In the genomic region with DNA sequence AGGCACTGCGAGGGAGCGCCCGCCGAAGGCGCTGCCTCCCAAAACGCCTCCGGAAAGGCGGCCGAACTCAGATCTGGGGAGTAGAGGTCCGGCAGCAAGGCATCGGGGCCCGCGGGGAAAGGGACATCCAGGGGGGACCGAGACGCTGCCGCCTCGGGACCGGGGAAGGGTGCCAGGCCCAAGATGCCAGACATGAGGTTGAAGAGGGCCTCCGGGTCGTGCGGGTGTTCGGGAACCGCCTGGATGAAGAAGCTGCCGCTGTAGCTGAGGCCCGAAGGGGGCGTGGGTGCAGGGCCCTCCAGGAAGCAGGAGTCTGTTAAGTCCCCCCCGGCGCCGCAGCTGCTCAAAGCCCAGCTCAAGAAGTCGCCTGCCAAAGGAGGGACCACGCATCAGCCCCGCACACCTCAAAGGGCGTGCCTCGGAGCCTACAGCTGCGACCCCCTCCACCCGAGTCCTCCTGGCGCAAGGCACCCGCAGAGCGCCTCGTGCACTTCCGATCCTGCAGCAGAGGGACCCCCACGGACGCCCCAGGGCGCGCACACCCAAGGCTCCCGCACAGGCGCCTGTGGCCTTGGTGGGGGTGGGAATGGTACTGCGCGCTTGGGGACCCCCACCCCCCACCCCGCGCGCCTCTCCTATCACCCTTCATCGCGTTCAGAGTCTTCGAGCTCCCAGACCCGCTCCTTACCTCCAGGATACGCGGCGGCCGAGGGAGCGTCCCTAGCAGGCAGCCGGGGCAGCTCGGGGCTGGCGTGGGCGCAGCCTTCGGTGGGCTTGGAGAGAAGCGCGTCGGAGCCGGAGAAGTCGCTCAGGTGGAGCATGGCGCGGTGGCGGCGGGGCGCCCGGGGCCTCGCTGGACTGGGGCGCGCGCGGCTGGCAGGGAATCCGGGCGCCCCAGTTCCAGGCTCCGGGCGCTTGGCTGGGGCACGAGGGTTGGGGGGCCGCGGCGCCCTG, we compare ENCODE assay signal across 10 mouse cellular contexts. TPM values are rescaled to one million over a fixed set of nuclear protein-coding genes. Genes with fewer than 3 reads are reported as not detected.
DNase-seq lines count a peak whose midpoint lies in the region; ATAC-seq and TF ChIP-seq lines count a peak whose summit lies in the region.
"Had no signal": no experiment of that assay in that cellular context is flagged by ENCODE, and none has a peak within 500 bp of the region (broad histone marks: within the 10 kb centered on the region; RNA-seq: fewer than 3 reads in every experiment).

No protein-coding gene starts in this region.

- TF ChIP-seq EP300 in heart, postnatal 0 days (IDR thresholded peaks at IDR 0.05; ENCODE audit: low read depth): no peak

- no peak for TF ChIP-seq CTCF in heart, postnatal 0 days (IDR thresholded peaks at IDR 0.05; ENCODE audit: low read depth)
- TF ChIP-seq CTCF in midbrain, postnatal 0 days (IDR thresholded peaks at IDR 0.05): no peak

- H3K4me3 ChIP-seq in heart, postnatal 0 days (ENCODE audit: low read depth, low read length): peak overlapping the region; percentile 48
- peak overlapping the region; percentile 44 for H3K4me3 ChIP-seq in embryonic facial prominence, embryonic 12.5 days
- H3K4me3 ChIP-seq in intestine, embryonic 15.5 days (replicated peaks): peak overlapping the region; percentile 46
- H3K4me3 ChIP-seq in midbrain, postnatal 0 days (ENCODE audit: low read depth, low read length): peak overlapping the region; percentile 52

- DNase-seq in heart, postnatal 0 days (ENCODE audit: low spot score): no peak
- no peak for DNase-seq in heart, adult 11 months
- DNase-seq in R1 (ENCODE audit: low read depth, low spot score): peak; percentile 66
- DNase-seq in midbrain, postnatal 0 days (ENCODE audit: low spot score): no peak
- no peak for DNase-seq in urinary bladder, postnatal 14 days (ENCODE audit: low spot score)

- H3K9ac ChIP-seq in heart, postnatal 0 days (replicated peaks; ENCODE audit: low read depth, low read length): no peak overlapping the region
- H3K9ac ChIP-seq in embryonic facial prominence, embryonic 12.5 days: no peak overlapping the region
- 0 out of 2 replicates have a peak overlapping the region, but pooled peaks have one; percentile 5 for H3K9ac ChIP-seq in intestine, embryonic 15.5 days
- H3K9ac ChIP-seq in midbrain, postnatal 0 days (replicated peaks; ENCODE audit: low read length, poor library complexity, severe bottlenecking): peak overlapping the region; percentile 19; the same call in 1 of the 2 replicates

- H3K9me3 ChIP-seq in heart, postnatal 0 days (replicated peaks; ENCODE audit: control insufficient read depth, low read length): no peaks in the 10 kb centered on the region
- H3K9me3 ChIP-seq in embryonic facial prominence, embryonic 12.5 days: no peaks in the 10 kb centered on the region
- no peaks in the 10 kb centered on the region for H3K9me3 ChIP-seq in intestine, embryonic 15.5 days
- H3K9me3 ChIP-seq in midbrain, postnatal 0 days (ENCODE audit: low read length): no peaks in the 10 kb centered on the region

- H3K36me3 ChIP-seq in heart, postnatal 0 days (replicated peaks; ENCODE audit: control insufficient read depth, insufficient read depth, low read length): no peaks in the 10 kb centered on the region
- no peaks in the 10 kb centered on the region for H3K36me3 ChIP-seq in embryonic facial prominence, embryonic 12.5 days
- H3K36me3 ChIP-seq in intestine, embryonic 15.5 days: no peaks in the 10 kb centered on the region
- no peaks in the 10 kb centered on the region for H3K36me3 ChIP-seq in midbrain, postnatal 0 days (ENCODE audit: insufficient read depth, low read length)

- peaks cover 80% of the 10 kb centered on the region for H3K27me3 ChIP-seq in heart, postnatal 0 days (ENCODE audit: control insufficient read depth, insufficient read depth, low read length)
- H3K27me3 ChIP-seq in embryonic facial prominence, embryonic 12.5 days: peaks cover 92% of the 10 kb centered on the region
- peaks cover 82% of the 10 kb centered on the region for H3K27me3 ChIP-seq in intestine, embryonic 15.5 days (replicated peaks)
- H3K27me3 ChIP-seq in midbrain, postnatal 0 days (ENCODE audit: insufficient read depth, low read length): peaks cover 51% of the 10 kb centered on the region

- peak overlapping the region; percentile 70 for H3K4me2 ChIP-seq in heart, postnatal 0 days (ENCODE audit: low read depth, low read length)
- peak overlapping the region; percentile 76 for H3K4me2 ChIP-seq in embryonic facial prominence, embryonic 12.5 days (replicated peaks)
- peak overlapping the region; percentile 93 for H3K4me2 ChIP-seq in intestine, embryonic 15.5 days (replicated peaks)
- peak overlapping the region; percentile 87 for H3K4me2 ChIP-seq in midbrain, postnatal 0 days (ENCODE audit: low read depth, low read length, poor library complexity, severe bottlenecking)

- under 1% methylated on average over 64 of the region's 90 CpGs for WGBS in heart, postnatal 0 days
- WGBS in embryonic facial prominence, embryonic 12.5 days: under 1% methylated on average over 90 of the region's 90 CpGs
- 2% methylated on average over 77 of the region's 90 CpGs for WGBS in intestine, embryonic 15.5 days
- under 1% methylated on average over 71 of the region's 90 CpGs for WGBS in midbrain, postnatal 0 days

- no peak overlapping the region for H3K27ac ChIP-seq in heart, postnatal 0 days (ENCODE audit: low read depth)
- no peak overlapping the region for H3K27ac ChIP-seq in embryonic facial prominence, embryonic 12.5 days
- H3K27ac ChIP-seq in intestine, embryonic 15.5 days: no peak overlapping the region
- H3K27ac ChIP-seq in midbrain, postnatal 0 days (ENCODE audit: low read depth, low read length): no peak overlapping the region

- no peak for ATAC-seq in heart, postnatal 0 days (ENCODE audit: insufficient read depth, low read depth)
- ATAC-seq in embryonic facial prominence, embryonic 12.5 days (ENCODE audit: insufficient number of reproducible peaks, insufficient read depth, low FRiP score, low TSS enrichment): no peak
- peak; percentile 12; the same call in 1 of the 2 replicates for ATAC-seq in intestine, embryonic 15.5 days
- ATAC-seq in midbrain, postnatal 0 days (ENCODE audit: low FRiP score): peak; percentile 1; the same call in 1 of the 2 replicates
- no peak; the same call in 1 of the 2 replicates for ATAC-seq in erythroblast, adult 5-6 weeks (replicated peaks; ENCODE audit: low FRiP score, poor library complexity, severe bottlenecking)
- ATAC-seq: Patski had no signal

- peaks cover 8% of the 10 kb centered on the region for H3K4me1 ChIP-seq in heart, postnatal 0 days (ENCODE audit: control insufficient read depth, insufficient read depth)
- peaks cover 29% of the 10 kb centered on the region for H3K4me1 ChIP-seq in embryonic facial prominence, embryonic 12.5 days
- peaks cover 24% of the 10 kb centered on the region for H3K4me1 ChIP-seq in intestine, embryonic 15.5 days (replicated peaks)
- peaks cover 6% of the 10 kb centered on the region for H3K4me1 ChIP-seq in midbrain, postnatal 0 days (ENCODE audit: insufficient read depth, low read length)

RNA-seq across cellular contexts. Expression of gene Egr4, which starts 0.5 kb away (rescaled TPM):
- not detected in 2 replicates for total RNA-seq in heart, postnatal 0 days (2014; rRNA removed; ENCODE audit: low replicate concordance)
- polyA plus RNA-seq in heart, postnatal 0 days (2015; fragmentation: Nextera tagmentation; extraction: Ambion mirVana): not detected in 2 replicates
- polyA plus RNA-seq in embryonic facial prominence, embryonic 12.5 days (2016; fragmentation: Nextera tagmentation; extraction: Ambion mirVana): not detected in 2 replicates
- not detected in 2 replicates for polyA plus RNA-seq in intestine, embryonic 15.5 days (2015; fragmentation: Nextera tagmentation; extraction: Ambion mirVana)
- 0.77 and 0.90 TPM in 2 replicates for total RNA-seq in midbrain, postnatal 0 days (2014; rRNA removed)
- polyA plus RNA-seq in midbrain, postnatal 0 days (2015; fragmentation: Nextera tagmentation; extraction: Ambion mirVana): 0.12 and 0.19 TPM in 2 replicates
- not detected in 2 replicates for total RNA-seq in erythroblast, adult 5-6 weeks (2015; ENCODE audit: low replicate concordance)
- not detected in 2 replicates for total RNA-seq in erythroblast, adult 5-6 weeks (2017; ENCODE audit: low replicate concordance)
- polyA plus RNA-seq: large intestine, adult 2 months; Patski had no signal

RNA-seq across cellular contexts. Expression of gene Fbxo41, which starts 10.1 kb away (rescaled TPM):
- total RNA-seq in heart, postnatal 0 days (2014; rRNA removed; ENCODE audit: low replicate concordance): 0.11 TPM in 1 of 2 replicates, not detected in the other
- not detected in 2 replicates for polyA plus RNA-seq in heart, postnatal 0 days (2015; fragmentation: Nextera tagmentation; extraction: Ambion mirVana)
- polyA plus RNA-seq in embryonic facial prominence, embryonic 12.5 days (2016; fragmentation: Nextera tagmentation; extraction: Ambion mirVana): 0.82 and 0.83 TPM in 2 replicates
- 0.08 and 0.21 TPM in 2 replicates for polyA plus RNA-seq in intestine, embryonic 15.5 days (2015; fragmentation: Nextera tagmentation; extraction: Ambion mirVana)
- 58.1 and 67.3 TPM in 2 replicates for total RNA-seq in midbrain, postnatal 0 days (2014; rRNA removed)
- 12.1 and 13.3 TPM in 2 replicates for polyA plus RNA-seq in midbrain, postnatal 0 days (2015; fragmentation: Nextera tagmentation; extraction: Ambion mirVana)
- not detected in 2 replicates for total RNA-seq in erythroblast, adult 5-6 weeks (2015; ENCODE audit: low replicate concordance)
- not detected in 2 replicates for total RNA-seq in erythroblast, adult 5-6 weeks (2017; ENCODE audit: low replicate concordance)

Comparison
In these comparisons a context has a peak if more than half of its experiments do, and no peak if none do; other contexts are left out.
1. ATAC-seq: peak in intestine, embryonic 15.5 days (single experiment) and midbrain, postnatal 0 days (single experiment); none in heart, postnatal 0 days (single experiment), embryonic facial prominence, embryonic 12.5 days (single experiment) and erythroblast, adult 5-6 weeks (single experiment).
2. H3K9ac ChIP-seq: peak in intestine, embryonic 15.5 days (single experiment) and midbrain, postnatal 0 days (single experiment); none in heart, postnatal 0 days (single experiment) and embryonic facial prominence, embryonic 12.5 days (single experiment).
3. Peak in every context shown above with its lines, with median percentiles within 50 percentile points of each other: H3K4me2 ChIP-seq and H3K4me3 ChIP-seq.